Mouse (Mus musculus) forebrain, embryonic 10.5 days (tissue): ENCODE measurements around the gene Bach2. TPM values are rescaled to one million over a fixed set of nuclear protein-coding genes. Genes with fewer than 3 reads are reported as not detected.

Experiments used
- DNase-seq: peaks from one replicate; pipeline ENCODE4 v3.0.0-alpha.2; 2017; ENCODE audit warnings: low spot score; ENCODE audit errors: extremely low spot score
- H3K27ac ChIP-seq: fragments of 300-500 bp; sonication (generic); 2 replicates; pipeline ENCODE4 v1.5.1; 2016; ENCODE audit warnings: mild to moderate bottlenecking
- H3K27me3 ChIP-seq: fragments of 300-500 bp; sonication (generic); 2 replicates; pipeline ENCODE4 v1.6.1; 2016; ENCODE audit warnings: mild to moderate bottlenecking; ENCODE audit not compliant: poor library complexity, severe bottlenecking
- H3K36me3 ChIP-seq: fragments of 300-500 bp; sonication (generic); replicated peaks from 2 replicates; pipeline ENCODE4 v1.6.1; 2016; ENCODE audit warnings: mild to moderate bottlenecking, moderate library complexity
- H3K4me1 ChIP-seq: fragments of 300-500 bp; sonication (generic); 2 replicates; pipeline ENCODE4 v1.6.1; 2016
- H3K4me3 ChIP-seq: fragments of 300-500 bp; sonication (generic); 2 replicates; pipeline ENCODE4 v1.5.1; 2016; ENCODE audit warnings: mild to moderate bottlenecking, moderate library complexity
- H3K9me3 ChIP-seq: fragments of 300-500 bp; sonication (generic); 2 replicates; pipeline ENCODE4 v1.6.1; 2016; ENCODE audit warnings: mild to moderate bottlenecking, moderate library complexity
- WGBS: fragments of 180-500 bp; shearing (Covaris S2); methylation state at CpG from one replicate; pipeline ENCODE4 v1.1.7; 2016; 5-methylcytosine and 5-hydroxymethylcytosine counted together
- polyA plus RNA-seq: library from polyadenylated mRNA; unstranded; fragments of >200 nt; fragmentation: Nextera tagmentation; extraction: Ambion mirVana; gene quantifications from 2 replicates; pipeline ENCODE4 v1.2.1, GENCODE M21; 2016

Gene Bach2
- polyA plus RNA-seq, 1 experiment from 2014 or later = 7.1 TPM

- Histone ChIP-seq H3K36me3 (no peaks in the 10 kb centered on the region), H3K4me3 (no peak overlapping the region), H3K27ac (no peak overlapping the region), H3K27me3 (no peaks in the 10 kb centered on the region), H3K4me1 (peaks cover 35% of the 10 kb centered on the region), H3K9me3 (no peaks in the 10 kb centered on the region)
- 93% methylated on average over 14 of the region's 14 CpGs for WGBS
- no peak for DNase-seq
These were observed 147.0 kb downstream of the Bach2 start for GRCm38 (mm10) chr4:32385623-32386022.

GRCm38 (mm10) chr4:32386346-32386745 lies 147.7 kb downstream of the Bach2 start:
- Histone ChIP-seq H3K27me3 (no peaks in the 10 kb centered on the region), H3K36me3 (no peaks in the 10 kb centered on the region), H3K4me3 (no peak overlapping the region), H3K27ac (no peak overlapping the region), H3K4me1 (peaks cover 35% of the 10 kb centered on the region), H3K9me3 (no peaks in the 10 kb centered on the region)
- no peak for DNase-seq
- 90% methylated on average over 10 of the region's 10 CpGs for WGBS

GRCm38 (mm10) chr4:32386931-32387330 lies 148.3 kb downstream of the Bach2 start:
- Histone ChIP-seq H3K9me3 (no peaks in the 10 kb centered on the region), H3K4me3 (no peak overlapping the region), H3K27me3 (no peaks in the 10 kb centered on the region), H3K4me1 (peaks cover 35% of the 10 kb centered on the region), H3K36me3 (no peaks in the 10 kb centered on the region), H3K27ac (no peak overlapping the region)
- 85% methylated on average over 8 of the region's 8 CpGs for WGBS
- no peak for DNase-seq

- H3K4me3 ChIP-seq = no peak overlapping the region
- no peak for DNase-seq
- H3K36me3 ChIP-seq = no peaks in the 10 kb centered on the region
- H3K9me3 ChIP-seq = no peaks in the 10 kb centered on the region
- H3K4me1 ChIP-seq = peaks cover 35% of the 10 kb centered on the region
- WGBS = 62% methylated on average over 11 of the region's 11 CpGs
- H3K27ac ChIP-seq = peak overlapping the region; percentile 53; the same call in 1 of the 2 replicates
- H3K27me3 ChIP-seq = no peaks in the 10 kb centered on the region
These were observed 149.1 kb downstream of the Bach2 start for GRCm38 (mm10) chr4:32387479-32388240.

- 0 out of 2 replicates have a peak overlapping the region, but pooled peaks have one; percentile 41 for H3K27ac ChIP-seq
- H3K4me1 ChIP-seq = peaks cover 35% of the 10 kb centered on the region
- H3K9me3 ChIP-seq = no peaks in the 10 kb centered on the region
- no peaks in the 10 kb centered on the region for H3K27me3 ChIP-seq
- DNase-seq = no peak
- H3K36me3 ChIP-seq = no peaks in the 10 kb centered on the region
- WGBS = 84% methylated on average over 9 of the region's 9 CpGs
- no peak overlapping the region for H3K4me3 ChIP-seq
These were observed 150.0 kb downstream of the Bach2 start for GRCm38 (mm10) chr4:32388564-32388963.

GRCm38 (mm10) chr4:32389107-32389800 lies 150.7 kb downstream of the Bach2 start:
- Histone ChIP-seq H3K27me3 (no peaks in the 10 kb centered on the region), H3K36me3 (no peaks in the 10 kb centered on the region), H3K4me1 (peaks cover 39% of the 10 kb centered on the region), H3K27ac (peak overlapping the region; percentile 41; the same call in 1 of the 2 replicates), H3K4me3 (no peak overlapping the region), H3K9me3 (no peaks in the 10 kb centered on the region)
- no peak for DNase-seq
- 82% methylated on average over 14 of the region's 14 CpGs for WGBS

- 94% methylated on average over 8 of the region's 8 CpGs for WGBS
- peaks cover 43% of the 10 kb centered on the region for H3K4me1 ChIP-seq
- no peak for DNase-seq
- H3K4me3 ChIP-seq = no peak overlapping the region
- no peaks in the 10 kb centered on the region for H3K27me3 ChIP-seq
- no peaks in the 10 kb centered on the region for H3K9me3 ChIP-seq
- H3K36me3 ChIP-seq = no peaks in the 10 kb centered on the region
- no peak overlapping the region for H3K27ac ChIP-seq
These were observed 152.7 kb downstream of the Bach2 start for GRCm38 (mm10) chr4:32391260-32391659.

GRCm38 (mm10) chr4:32393226-32393625 lies 154.6 kb downstream of the Bach2 start:
- Histone ChIP-seq H3K9me3 (no peaks in the 10 kb centered on the region), H3K4me1 (peaks cover 27% of the 10 kb centered on the region), H3K27ac (no peak overlapping the region), H3K27me3 (no peaks in the 10 kb centered on the region), H3K4me3 (no peak overlapping the region), H3K36me3 (no peaks in the 10 kb centered on the region)
- 81% methylated on average over 3 of the region's 3 CpGs for WGBS
- no peak for DNase-seq

- Histone ChIP-seq H3K9me3 (no peaks in the 10 kb centered on the region), H3K27ac (no peak overlapping the region), H3K4me3 (no peak overlapping the region), H3K36me3 (no peaks in the 10 kb centered on the region), H3K4me1 (peaks cover 20% of the 10 kb centered on the region), H3K27me3 (no peaks in the 10 kb centered on the region)
- no peak for DNase-seq
- 73% methylated on average over 1 of the region's 1 CpGs for WGBS
These were observed 155.3 kb downstream of the Bach2 start for GRCm38 (mm10) chr4:32393951-32394350.

GRCm38 (mm10) chr4:32394850-32395249 lies 156.2 kb downstream of the Bach2 start:
- Histone ChIP-seq H3K27ac (no peak overlapping the region), H3K9me3 (no peaks in the 10 kb centered on the region), H3K36me3 (no peaks in the 10 kb centered on the region), H3K4me1 (peaks cover 11% of the 10 kb centered on the region), H3K27me3 (no peaks in the 10 kb centered on the region), H3K4me3 (no peak overlapping the region)
- DNase-seq = no peak
- 91% methylated on average over 2 of the region's 2 CpGs for WGBS

- no peak overlapping the region for H3K27ac ChIP-seq
- no peaks in the 10 kb centered on the region for H3K36me3 ChIP-seq
- no peaks in the 10 kb centered on the region for H3K27me3 ChIP-seq
- H3K4me3 ChIP-seq = no peak overlapping the region
- H3K9me3 ChIP-seq = no peaks in the 10 kb centered on the region
- no peaks in the 10 kb centered on the region for H3K4me1 ChIP-seq
- DNase-seq = no peak
- WGBS = 88% methylated on average over 5 of the region's 5 CpGs
These were observed 162.9 kb downstream of the Bach2 start for GRCm38 (mm10) chr4:32401459-32401858.

- Histone ChIP-seq H3K4me1 (no peaks in the 10 kb centered on the region), H3K4me3 (no peak overlapping the region), H3K27ac (no peak overlapping the region), H3K27me3 (no peaks in the 10 kb centered on the region), H3K36me3 (no peaks in the 10 kb centered on the region), H3K9me3 (no peaks in the 10 kb centered on the region)
- DNase-seq = no peak
- 95% methylated on average over 5 of the region's 5 CpGs for WGBS
These were observed 164.9 kb downstream of the Bach2 start for GRCm38 (mm10) chr4:32403506-32403905.

- H3K36me3 ChIP-seq = no peaks in the 10 kb centered on the region
- H3K4me1 ChIP-seq = no peaks in the 10 kb centered on the region
- no peak for DNase-seq
- no peaks in the 10 kb centered on the region for H3K27me3 ChIP-seq
- 89% methylated on average over 17 of the region's 17 CpGs for WGBS
- no peak overlapping the region for H3K4me3 ChIP-seq
- H3K27ac ChIP-seq = no peak overlapping the region
- no peaks in the 10 kb centered on the region for H3K9me3 ChIP-seq
These were observed 166.7 kb downstream of the Bach2 start for GRCm38 (mm10) chr4:32405149-32405882.
